Mouse (Mus musculus) kidney, adult 2 months (tissue): Measurements from ENCODE around the gene Clic1. TPM values are rescaled to one million over a fixed set of nuclear protein-coding genes. Genes with fewer than 3 reads are reported as not detected.
A peak's percentile ranks its signal among the peaks of the same experiment; 100 is the strongest.
"Not testable (repeated sequence)": the region's sequence is repeated elsewhere in the genome, so short reads cannot be mapped to it uniquely, and the experiment has no call there.

Experiments
- DNase-seq: peaks from one replicate; pipeline ENCODE4 v3.0.0; 2021
- H3K27ac ChIP-seq: fragments of 200-500 bp; 2 replicates; pipeline ENCODE4 v1.5.1; 2012; ENCODE audit warnings: low read depth, low read length, control low read depth, inconsistent platforms; ENCODE audit not compliant: insufficient read depth
- H3K27me3 ChIP-seq: fragments of 200-500 bp; replicated peaks from 2 replicates; pipeline ENCODE4 v1.6.1; 2012; ENCODE audit warnings: mild to moderate bottlenecking, moderate library complexity, low read length, inconsistent platforms; ENCODE audit not compliant: control insufficient read depth, insufficient read depth
- H3K36me3 ChIP-seq: fragments of 200-500 bp; 2 replicates; pipeline ENCODE4 v1.6.1; 2012; ENCODE audit warnings: mild to moderate bottlenecking, moderate library complexity, low read length, inconsistent platforms; ENCODE audit not compliant: control insufficient read depth, insufficient read depth
- H3K4me1 ChIP-seq: fragments of 200-500 bp; 2 replicates; pipeline ENCODE4 v1.6.1; 2011; ENCODE audit warnings: low read length; ENCODE audit not compliant: control insufficient read depth, insufficient read depth
- H3K4me3 ChIP-seq: fragments of 200-500 bp; 2 replicates; pipeline ENCODE4 v1.5.1; 2011; ENCODE audit warnings: mild to moderate bottlenecking, low read depth, low read length, control low read depth; ENCODE audit not compliant: insufficient read depth
- CTCF ChIP-seq: fragments of 200-500 bp; conservative IDR thresholded peaks from 2 replicates; pipeline ENCODE4 v1.5.1; 2011; ENCODE audit warnings: low read depth, mild to moderate bottlenecking, control low read depth, low read length, moderate library complexity, mixed read lengths; ENCODE audit not compliant: insufficient read depth, insufficient read length
- POLR2A ChIP-seq: fragments of 200-500 bp; IDR thresholded peaks from one replicate; pipeline ENCODE4 v1.6.1; 2011; ENCODE audit warnings: low read depth, low read length, control low read depth
- WGBS: fragments of 180-500 bp; shearing (Covaris S2); methylation state at CpG from one replicate; pipeline ENCODE4 v1.1.7; 2018; 5-methylcytosine and 5-hydroxymethylcytosine counted together
- polyA plus RNA-seq: library from polyadenylated mRNA; depleted of rRNA; stranded (reverse); fragments of >200 nt; gene quantifications from 2 replicates; pipeline ENCODE4 v1.2.3, GENCODE M21; 2012

Clic1 gene
- polyA plus RNA-seq, 1 experiment: 117 TPM

DNA sequence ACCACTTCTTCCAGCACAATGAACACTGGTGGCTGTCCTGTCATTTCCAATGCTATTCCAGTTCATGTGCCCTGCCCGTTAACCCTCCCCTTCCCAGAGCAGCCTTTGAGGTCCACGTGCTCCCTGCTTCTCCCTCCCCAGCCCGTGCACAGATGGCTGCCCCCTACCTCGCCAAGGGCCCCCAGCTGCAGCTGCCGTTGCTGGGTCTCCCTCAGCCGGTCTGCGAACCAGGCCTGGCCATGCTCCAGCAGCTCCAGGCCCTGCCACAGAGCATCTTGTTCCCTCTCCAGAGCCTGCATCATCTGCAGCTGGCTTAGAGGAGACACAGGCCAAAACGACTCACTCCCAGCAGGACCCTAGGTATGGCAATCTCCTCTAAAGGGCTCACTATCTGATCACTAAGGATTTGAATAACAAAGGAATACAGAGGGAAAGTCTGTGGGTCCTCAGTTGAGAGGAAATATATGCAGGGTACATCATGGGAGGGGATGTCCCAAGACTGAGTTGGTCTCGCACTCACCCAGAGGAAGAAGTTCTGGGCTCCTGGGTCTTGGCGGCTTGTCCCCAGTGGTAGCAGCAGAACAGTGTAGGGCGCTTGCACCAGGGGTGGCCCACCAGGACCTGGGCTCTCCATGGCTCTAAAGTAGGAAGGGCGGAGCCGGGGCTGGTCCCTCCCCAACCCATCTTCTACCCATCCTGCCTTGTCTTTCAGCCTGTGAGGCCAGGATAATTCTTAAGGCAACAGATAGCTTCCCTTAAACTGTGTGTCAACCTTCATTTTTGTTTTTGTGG, 22.3 kb upstream of the Clic1 start, which contains the start of gene Sapcd1:
Gene Sapcd1 (minus strand): TSS at position 740 of the 792 bp plus-strand sequence.
- Histone ChIP-seq H3K27me3 (no peaks in the 10 kb centered on the region), H3K4me3 (no peak within 1 kb of the TSS), H3K27ac (no peak within 1 kb of the TSS), H3K4me1 (no peaks in the 10 kb centered on the region), H3K36me3 (no peaks in the 10 kb centered on the region)
- WGBS: 62% methylated on average over 13 of the region's 13 CpGs
- no peak for DNase-seq
- TF ChIP-seq POLR2A: no peak
- TF ChIP-seq CTCF: no peak

DNA sequence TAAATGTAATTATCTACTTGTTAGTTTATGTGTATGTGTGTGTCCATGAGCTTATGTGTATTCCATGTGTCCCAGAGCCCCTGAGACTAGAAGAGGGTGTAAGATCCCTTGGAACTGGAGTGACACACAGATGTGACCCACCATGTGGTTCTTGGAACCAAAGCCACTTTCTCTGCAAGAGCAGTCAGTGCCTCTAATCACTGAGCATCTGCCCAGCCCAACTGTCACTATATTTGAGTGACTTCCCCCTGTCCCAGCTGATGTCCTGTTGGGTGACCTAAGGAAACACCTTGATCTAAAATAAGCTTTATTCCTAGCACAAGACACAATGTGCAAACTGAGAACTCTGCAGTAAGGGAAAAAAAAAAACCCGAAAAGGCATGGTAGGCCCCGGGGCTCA, 21.5 kb upstream of the Clic1 start:
- TF ChIP-seq CTCF (no peak), POLR2A (no peak)
- Histone ChIP-seq H3K4me3 (no peak overlapping the region), H3K36me3 (no peaks in the 10 kb centered on the region), H3K27ac (no peak overlapping the region), H3K4me1 (no peaks in the 10 kb centered on the region), H3K27me3 (no peaks in the 10 kb centered on the region)
- DNase-seq: no peak
- WGBS: 61% methylated on average over 2 of the region's 2 CpGs

DNA sequence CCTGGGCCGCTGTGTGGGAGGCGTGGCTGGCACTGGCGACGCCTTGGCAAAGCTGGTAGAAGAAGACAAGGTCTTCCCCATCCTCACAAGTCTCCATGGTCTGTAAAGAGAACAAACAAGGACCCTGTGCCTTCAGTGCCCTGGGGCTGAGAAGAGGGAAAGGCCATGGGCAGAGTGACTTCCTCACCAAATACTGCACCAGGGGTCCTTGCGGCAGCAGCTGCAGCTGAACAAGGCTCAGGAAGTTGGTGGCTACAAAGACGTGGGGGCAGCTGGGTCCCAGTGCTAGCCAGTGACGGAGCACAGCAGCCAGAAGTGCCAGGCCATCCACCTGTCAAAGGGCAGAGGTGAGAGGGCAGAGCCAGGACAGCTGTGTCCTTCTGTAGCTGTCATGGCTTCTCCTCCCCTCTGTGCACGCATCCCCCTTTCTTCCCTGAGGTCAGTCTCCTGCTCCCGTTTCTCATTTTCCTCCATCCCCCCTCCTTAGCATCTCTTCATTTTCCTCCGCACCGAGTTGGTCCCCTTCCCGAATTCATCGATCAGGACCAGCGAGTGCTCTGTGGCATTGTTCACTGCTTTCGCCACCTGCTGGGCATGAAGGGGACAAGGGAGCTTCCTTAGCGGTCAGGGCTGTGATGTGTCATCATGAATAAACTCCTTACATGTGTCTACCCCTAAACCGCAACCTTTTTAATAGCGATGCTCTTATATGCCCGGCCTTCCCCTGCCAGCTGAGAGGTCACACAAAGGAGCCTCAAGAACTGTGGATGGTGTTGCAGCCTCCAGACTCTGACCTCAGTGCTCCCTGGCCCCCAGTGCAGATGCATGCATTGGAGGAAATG, 19.9 kb upstream of the Clic1 start:
- Histone ChIP-seq H3K4me1 (no peaks in the 10 kb centered on the region), H3K36me3 (no peaks in the 10 kb centered on the region), H3K4me3 (no peak overlapping the region), H3K27ac (no peak overlapping the region), H3K27me3 (no peaks in the 10 kb centered on the region)
- 39% methylated on average over 19 of the region's 19 CpGs for WGBS
- TF ChIP-seq POLR2A (no peak), CTCF (peak; percentile 71)
- DNase-seq: peak; percentile 35

DNA sequence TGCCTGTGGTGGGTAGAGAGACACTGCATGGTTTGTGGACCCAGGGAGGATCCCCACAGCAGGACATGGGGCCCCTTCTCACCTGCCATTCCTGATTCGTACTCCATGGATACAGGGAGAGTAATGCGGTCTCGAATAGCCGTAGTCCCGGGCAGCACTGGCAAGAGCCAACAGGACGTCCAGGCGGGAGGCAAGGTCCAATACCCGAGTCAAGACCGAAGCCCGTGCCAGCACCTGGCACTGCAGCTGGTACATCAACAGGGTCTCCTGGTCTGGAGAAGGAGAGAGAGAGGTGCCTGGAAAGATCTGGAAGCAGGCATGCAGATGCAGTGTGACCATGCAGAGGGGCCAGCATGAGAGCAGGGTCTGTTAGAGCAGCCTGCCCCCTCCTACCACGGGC, 18.5 kb upstream of the Clic1 start:
- Histone ChIP-seq H3K27ac (no peak overlapping the region), H3K27me3 (no peaks in the 10 kb centered on the region), H3K4me1 (no peaks in the 10 kb centered on the region), H3K4me3 (no peak overlapping the region), H3K36me3 (no peaks in the 10 kb centered on the region)
- no peak for DNase-seq
- 89% methylated on average over 11 of the region's 11 CpGs for WGBS
- no peak for TF ChIP-seq POLR2A
- TF ChIP-seq CTCF: no peak

DNA sequence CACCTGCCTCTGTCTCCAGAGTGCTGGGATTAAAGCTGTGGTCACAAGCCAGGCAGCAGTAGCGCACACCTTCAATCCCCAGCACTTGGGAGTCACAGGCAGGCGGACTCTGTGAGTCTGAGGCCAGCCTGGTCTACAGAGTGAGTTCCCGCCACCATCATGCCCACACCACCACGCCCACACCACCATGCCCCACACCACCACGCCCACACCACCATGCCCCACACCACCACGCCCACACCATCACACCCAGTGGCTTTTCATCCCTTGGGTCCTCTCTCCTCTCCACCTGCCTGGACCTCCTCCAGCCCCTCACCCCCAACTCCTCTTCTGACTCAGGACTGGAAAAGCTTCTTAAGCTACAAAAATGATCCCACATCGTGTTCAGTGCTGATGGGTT, 17.9 kb upstream of the Clic1 start:
- no peak for DNase-seq
- H3K4me3 ChIP-seq: no peak overlapping the region
- WGBS: 85% methylated on average over 7 of the region's 7 CpGs
- H3K27me3 ChIP-seq: no peaks in the 10 kb centered on the region
- no peak overlapping the region for H3K27ac ChIP-seq
- TF ChIP-seq POLR2A (no peak), CTCF (no peak)
- no peaks in the 10 kb centered on the region for H3K36me3 ChIP-seq
- H3K4me1 ChIP-seq: no peaks in the 10 kb centered on the region

DNA sequence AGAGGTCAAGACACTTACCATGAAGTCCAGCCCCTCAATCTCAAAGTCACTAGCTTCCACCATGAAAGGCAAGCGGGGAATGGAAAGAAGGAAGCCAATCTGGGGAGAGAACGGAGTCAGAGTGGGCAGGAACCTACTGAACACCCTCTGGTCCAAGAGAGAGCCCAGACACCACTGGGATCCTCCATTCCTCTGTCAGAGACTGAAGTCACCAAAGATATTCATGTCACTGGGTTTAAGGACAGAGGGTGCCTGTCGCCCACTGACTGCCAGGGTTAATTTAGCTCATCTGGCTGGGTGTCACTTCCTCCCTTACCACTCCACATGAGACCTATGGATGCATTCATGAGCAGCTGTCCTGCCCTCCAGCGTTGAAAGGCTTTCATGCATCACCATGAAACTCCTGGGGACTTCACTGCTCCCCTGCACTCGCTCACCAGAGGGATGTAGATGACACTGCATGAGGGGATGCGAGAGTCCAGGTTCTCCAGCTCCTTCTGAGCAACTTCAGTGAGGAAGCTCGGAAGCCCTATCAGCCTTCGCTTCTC, 17.4 kb upstream of the Clic1 start:
- TF ChIP-seq POLR2A (no peak), CTCF (no peak)
- no peak for DNase-seq
- Histone ChIP-seq H3K27ac (no peak overlapping the region), H3K27me3 (no peaks in the 10 kb centered on the region), H3K4me3 (no peak overlapping the region), H3K4me1 (no peaks in the 10 kb centered on the region), H3K36me3 (no peaks in the 10 kb centered on the region)
- 77% methylated on average over 8 of the region's 8 CpGs for WGBS

DNA sequence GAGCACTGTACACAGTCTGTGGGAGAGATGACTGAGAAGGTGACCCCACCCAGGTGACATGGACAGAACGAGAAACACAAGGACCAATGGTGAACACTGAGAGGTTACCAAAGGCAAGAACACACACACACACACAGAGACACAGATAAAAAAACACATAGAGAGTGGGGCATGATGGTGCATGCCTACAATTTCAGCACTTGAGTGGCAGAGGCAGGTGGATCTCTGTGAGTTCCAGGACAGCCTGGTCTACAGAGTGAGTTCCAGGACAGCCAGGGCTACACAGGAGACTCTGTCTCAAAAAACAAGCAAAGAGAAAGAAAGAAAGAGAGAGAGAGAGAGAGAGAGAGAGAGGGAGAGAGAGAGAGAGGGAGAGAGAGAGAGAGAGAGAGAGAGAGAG, 16.1 kb upstream of the Clic1 start:
- not testable (repeated sequence) for DNase-seq, H3K4me3 ChIP-seq, H3K36me3 ChIP-seq, H3K4me1 ChIP-seq, H3K27ac ChIP-seq, H3K27me3 ChIP-seq
- WGBS: 70% methylated on average over 1 of the region's 1 CpGs
